Mouse (Mus musculus) heart, adult 2 months (tissue): Measurements from ENCODE around the gene Zfx.

ENCODE experiments used
- CTCF ChIP-seq: fragments of 200-600 bp; IDR thresholded peaks from 2 replicates; pipeline ENCODE4 v1.8.1; 2022; ENCODE audit warnings: antibody characterized with exemption, mild to moderate bottlenecking, moderate library complexity
- POLR2A ChIP-seq: fragments of 200-500 bp; IDR thresholded peaks from 2 replicates; pipeline ENCODE4 v1.6.1; 2011; ENCODE audit warnings: mild to moderate bottlenecking, low read depth, low read length, control low read depth; ENCODE audit not compliant: insufficient read depth

DNA sequence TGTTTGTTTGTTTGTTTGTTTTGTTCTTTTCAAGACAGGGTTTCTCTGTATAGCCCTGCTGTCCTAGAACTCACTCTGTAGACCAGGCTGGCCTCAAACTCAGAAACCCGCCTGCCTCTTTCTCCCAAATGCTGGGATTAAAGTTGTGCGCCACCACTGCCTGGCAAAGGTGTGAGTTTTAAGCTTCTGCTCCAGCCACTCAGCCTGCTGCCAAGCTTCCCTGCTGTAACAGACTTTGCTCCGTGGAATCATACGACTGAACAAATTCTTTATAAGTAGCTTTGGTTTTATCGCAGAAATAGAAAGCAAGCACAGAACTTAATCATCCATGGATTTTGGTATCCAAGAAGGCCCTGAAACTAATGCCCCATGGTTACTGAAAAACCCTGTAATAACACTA, 76.1 kb downstream of the Zfx start:
- TF ChIP-seq POLR2A (no peak), CTCF (no peak)
